Mouse (Mus musculus): Measurements from ENCODE around the gene Slc7a6. TPM values are rescaled to one million over a fixed set of nuclear protein-coding genes. Genes with fewer than 3 reads are reported as not detected.

The Slc7a6 gene
- polyA plus RNA-seq, 1 experiment from 2014 or later: 65.3 TPM

DNA sequence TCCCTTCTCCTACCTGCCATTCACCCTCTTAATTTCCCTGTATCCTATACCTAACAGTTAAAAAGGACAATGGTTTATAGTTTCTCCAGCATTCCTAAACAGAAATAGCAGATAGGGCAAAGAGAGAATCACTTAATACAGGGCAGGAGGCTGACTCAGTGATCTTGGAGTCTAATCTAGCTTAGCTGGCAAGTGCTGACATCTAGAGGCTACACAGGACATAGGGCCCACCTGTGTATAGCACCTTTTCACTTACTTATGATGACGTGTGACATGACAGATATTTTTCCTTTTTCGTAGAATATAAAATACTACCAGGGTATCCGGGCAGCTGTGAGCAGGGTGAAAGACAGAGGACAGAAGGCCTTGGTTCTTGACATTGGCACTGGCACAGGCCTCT, 51.0 kb downstream of the Slc7a6 start:
- H3K9me3 ChIP-seq (ENCODE audit: control insufficient read depth, low read length): no peaks in the 10 kb centered on the region
- H3K36me3 ChIP-seq (ENCODE audit: control insufficient read depth, insufficient read depth, low read length): peaks cover 48% of the 10 kb centered on the region
- WGBS: 96% methylated on average over 3 of the region's 3 CpGs
- H3K27me3 ChIP-seq (ENCODE audit: control insufficient read depth, insufficient read depth, low read length): no peaks in the 10 kb centered on the region
- no peak overlapping the region for H3K4me2 ChIP-seq (ENCODE audit: low read depth, low read length)
- ATAC-seq (ENCODE audit: low read depth): no peak
- no peak overlapping the region for H3K27ac ChIP-seq (ENCODE audit: low read depth, low read length)
- no peaks in the 10 kb centered on the region for H3K4me1 ChIP-seq (ENCODE audit: control insufficient read depth, insufficient read depth, low read length)
- H3K4me3 ChIP-seq (ENCODE audit: low read depth, low read length): no peak overlapping the region
- no peak overlapping the region for H3K9ac ChIP-seq (replicated peaks; ENCODE audit: low read depth, low read length)

DNA sequence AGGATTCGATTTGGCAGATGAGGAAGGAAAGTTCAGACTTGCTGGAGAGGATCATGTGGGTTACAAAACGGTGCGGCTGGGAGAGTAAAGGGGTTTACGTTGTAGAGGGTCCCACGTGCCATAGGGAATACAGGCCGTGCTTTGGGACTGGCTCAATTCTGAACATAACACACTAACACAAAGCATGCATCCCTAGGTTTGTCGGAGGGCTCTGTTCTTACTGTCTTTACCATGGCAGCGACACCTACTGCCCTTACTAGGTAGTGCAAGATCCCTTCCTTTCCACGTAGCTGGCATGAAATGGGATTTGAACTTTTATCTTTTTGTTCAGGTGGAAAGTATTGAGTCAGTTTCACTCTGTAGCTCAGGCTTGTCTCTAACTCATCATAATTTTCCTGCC, 57.9 kb downstream of the Slc7a6 start:
- WGBS: 44% methylated on average over 9 of the region's 9 CpGs

DNA sequence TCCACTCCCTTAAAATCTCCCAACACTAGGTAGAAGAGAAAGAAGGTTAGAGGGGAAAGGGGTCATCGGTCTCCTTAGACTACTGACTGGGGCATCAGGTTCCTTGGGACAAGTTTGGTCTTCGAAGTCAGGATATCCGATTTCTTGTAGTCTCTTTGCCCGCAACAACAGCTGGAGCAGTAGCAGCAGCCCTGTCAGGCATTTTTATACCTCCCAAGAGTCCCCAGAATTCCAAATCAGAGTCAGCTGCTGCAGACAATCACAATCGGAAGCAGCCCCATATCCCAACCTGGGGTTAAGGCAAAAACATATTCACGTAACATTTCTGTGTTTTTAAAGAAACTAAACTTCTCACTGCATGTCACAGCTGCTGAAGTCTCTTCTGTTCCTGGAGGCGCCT, 62.9 kb downstream of the Slc7a6 start:
- Histone ChIP-seq H3K27ac (ENCODE audit: low read depth, low read length) (no peak overlapping the region), H3K4me3 (ENCODE audit: low read depth, low read length) (no peak overlapping the region), H3K36me3 (ENCODE audit: control insufficient read depth, insufficient read depth, low read length) (peaks cover 11% of the 10 kb centered on the region), H3K4me2 (ENCODE audit: low read depth, low read length) (no peak overlapping the region), H3K27me3 (ENCODE audit: control insufficient read depth, insufficient read depth, low read length) (no peaks in the 10 kb centered on the region), H3K9me3 (ENCODE audit: control insufficient read depth, low read length) (no peaks in the 10 kb centered on the region), H3K4me1 (ENCODE audit: control insufficient read depth, insufficient read depth, low read length) (no peaks in the 10 kb centered on the region), H3K9ac (replicated peaks; ENCODE audit: low read depth, low read length) (no peak overlapping the region)
- WGBS: 82% methylated on average over 7 of the region's 7 CpGs
- ATAC-seq (ENCODE audit: low read depth): no peak

More for the DNA sequence above, 57.9 kb downstream of the Slc7a6 start:
- Histone ChIP-seq H3K27ac (ENCODE audit: low read depth, low read length) (no peak overlapping the region), H3K36me3 (ENCODE audit: control insufficient read depth, insufficient read depth, low read length) (peaks cover 26% of the 10 kb centered on the region), H3K9me3 (ENCODE audit: control insufficient read depth, low read length) (no peaks in the 10 kb centered on the region), H3K9ac (replicated peaks; ENCODE audit: low read depth, low read length) (no peak overlapping the region), H3K4me3 (ENCODE audit: low read depth, low read length) (no peak overlapping the region), H3K4me1 (ENCODE audit: control insufficient read depth, insufficient read depth, low read length) (no peaks in the 10 kb centered on the region), H3K4me2 (ENCODE audit: low read depth, low read length) (no peak overlapping the region), H3K27me3 (ENCODE audit: control insufficient read depth, insufficient read depth, low read length) (no peaks in the 10 kb centered on the region)
- no peak for ATAC-seq (ENCODE audit: low read depth)

DNA sequence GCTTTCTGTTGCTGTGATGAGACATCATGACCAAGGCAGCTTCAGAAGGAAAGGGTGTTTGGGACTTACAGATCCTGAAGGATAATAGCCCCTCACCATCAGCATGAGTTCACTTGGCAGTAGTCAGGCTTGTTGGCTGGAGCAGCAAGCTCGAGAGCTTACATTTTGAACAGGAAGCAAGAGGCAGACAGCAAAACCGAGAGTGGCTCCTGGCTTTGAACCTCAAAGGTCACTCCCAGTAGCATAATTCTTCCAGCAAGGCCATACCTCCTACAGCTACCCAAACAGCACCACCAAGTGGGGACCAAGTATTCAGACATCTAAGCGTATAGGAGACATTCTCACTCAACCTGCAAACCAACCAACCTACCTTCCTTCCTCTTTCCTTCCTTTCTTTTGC, 64.1 kb downstream of the Slc7a6 start:
- 76% methylated on average over 3 of the region's 3 CpGs for WGBS
- no peaks in the 10 kb centered on the region for H3K4me1 ChIP-seq (ENCODE audit: control insufficient read depth, insufficient read depth, low read length)
- no peak for ATAC-seq (ENCODE audit: low read depth)

DNA sequence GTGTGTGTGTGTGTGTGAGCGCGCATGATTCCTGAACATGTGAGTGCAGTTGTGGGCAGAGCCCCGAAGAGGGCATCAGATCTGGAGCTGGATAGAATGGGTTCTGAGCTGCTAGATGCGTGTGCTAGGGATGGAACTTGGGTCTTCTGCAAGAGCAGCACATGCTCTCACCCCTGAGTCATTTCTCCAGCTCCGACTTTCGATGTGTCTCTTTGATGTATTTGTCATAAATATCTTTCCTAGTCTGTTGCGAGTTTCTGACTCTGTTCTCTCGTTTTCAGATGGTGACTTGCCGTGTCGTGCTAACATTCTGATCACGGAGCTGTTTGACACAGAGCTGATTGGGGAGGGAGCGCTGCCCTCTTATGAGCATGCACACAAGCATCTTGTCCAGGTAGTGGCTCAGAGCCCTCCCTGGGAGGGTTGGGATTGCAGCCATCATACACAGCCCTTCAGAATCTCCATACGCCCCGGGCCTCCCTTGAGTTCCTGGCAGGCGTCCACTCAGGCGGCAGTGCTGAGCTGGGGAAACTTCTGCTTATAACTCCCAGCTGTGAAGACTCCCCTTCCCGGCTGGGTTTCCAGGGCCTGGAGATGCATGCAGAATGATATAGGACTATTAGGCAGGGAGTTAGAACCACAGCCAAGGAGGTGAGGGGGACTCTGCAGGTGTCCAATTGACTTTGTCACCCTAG, 66.1 kb downstream of the Slc7a6 start:
- no peak overlapping the region for H3K4me2 ChIP-seq (ENCODE audit: low read depth, low read length)
- H3K27ac ChIP-seq (ENCODE audit: low read depth, low read length): no peak overlapping the region
- H3K36me3 ChIP-seq (ENCODE audit: control insufficient read depth, insufficient read depth, low read length): no peaks in the 10 kb centered on the region; the same call in none of the 2 replicates
- no peak overlapping the region for H3K4me3 ChIP-seq (ENCODE audit: low read depth, low read length)
- no peaks in the 10 kb centered on the region for H3K9me3 ChIP-seq (ENCODE audit: control insufficient read depth, low read length)
- ATAC-seq (ENCODE audit: low read depth): no peak
- WGBS: 91% methylated on average over 17 of the region's 17 CpGs
- no peaks in the 10 kb centered on the region for H3K27me3 ChIP-seq (ENCODE audit: control insufficient read depth, insufficient read depth, low read length)
- H3K9ac ChIP-seq (replicated peaks; ENCODE audit: low read depth, low read length): no peak overlapping the region
- H3K4me1 ChIP-seq (ENCODE audit: control insufficient read depth, insufficient read depth, low read length): no peaks in the 10 kb centered on the region

More for the DNA sequence above, 64.1 kb downstream of the Slc7a6 start:
- Histone ChIP-seq H3K4me3 (ENCODE audit: low read depth, low read length) (no peak overlapping the region), H3K4me2 (ENCODE audit: low read depth, low read length) (no peak overlapping the region), H3K27ac (ENCODE audit: low read depth, low read length) (no peak overlapping the region), H3K27me3 (ENCODE audit: control insufficient read depth, insufficient read depth, low read length) (no peaks in the 10 kb centered on the region), H3K9me3 (ENCODE audit: control insufficient read depth, low read length) (no peaks in the 10 kb centered on the region), H3K9ac (replicated peaks; ENCODE audit: low read depth, low read length) (no peak overlapping the region), H3K36me3 (ENCODE audit: control insufficient read depth, insufficient read depth, low read length) (peaks cover 3% of the 10 kb centered on the region)

DNA sequence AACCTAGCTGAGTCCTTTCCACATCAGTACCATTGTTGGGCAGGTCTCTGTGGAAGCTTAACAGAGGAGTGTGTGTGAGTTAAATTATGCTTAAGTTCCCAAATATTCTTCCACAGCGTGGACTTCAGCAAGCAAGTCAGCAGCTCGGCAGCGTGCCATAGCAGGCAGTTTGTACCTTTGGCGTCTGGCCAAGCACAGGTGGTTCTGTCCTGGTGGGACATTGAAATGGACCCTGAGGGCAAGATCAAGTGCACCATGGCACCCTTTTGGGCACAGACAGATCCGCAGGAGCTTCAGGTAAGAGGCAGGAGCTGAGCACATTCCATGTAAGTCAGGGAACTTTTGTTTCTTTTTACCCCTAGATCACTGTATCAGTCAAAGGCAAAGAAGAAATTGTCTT, 68.4 kb downstream of the Slc7a6 start:
- peaks cover 8% of the 10 kb centered on the region for H3K36me3 ChIP-seq (ENCODE audit: control insufficient read depth, insufficient read depth, low read length)
- 95% methylated on average over 5 of the region's 5 CpGs for WGBS
- no peak for ATAC-seq (ENCODE audit: low read depth)

More for the DNA sequence above, 68.4 kb downstream of the Slc7a6 start:
- Histone ChIP-seq H3K9ac (replicated peaks; ENCODE audit: low read depth, low read length) (no peak overlapping the region), H3K4me1 (ENCODE audit: control insufficient read depth, insufficient read depth, low read length) (no peaks in the 10 kb centered on the region), H3K27ac (ENCODE audit: low read depth, low read length) (no peak overlapping the region), H3K4me3 (ENCODE audit: low read depth, low read length) (no peak overlapping the region), H3K27me3 (ENCODE audit: control insufficient read depth, insufficient read depth, low read length) (no peaks in the 10 kb centered on the region), H3K4me2 (ENCODE audit: low read depth, low read length) (no peak overlapping the region), H3K9me3 (ENCODE audit: control insufficient read depth, low read length) (no peaks in the 10 kb centered on the region)

Other genes starting within 250 kb of the Slc7a6 start
- 3.2 and 3.8 TPM in 2 replicates for gene Ctrl, start 235.0 kb upstream of the Slc7a6 start, polyA plus RNA-seq (2014; fragmentation: Nextera tagmentation; extraction: Ambion mirVana)
- 53.2 and 76.8 TPM in 2 replicates for gene Psmb10, start 230.4 kb upstream of the Slc7a6 start, polyA plus RNA-seq (2014; fragmentation: Nextera tagmentation; extraction: Ambion mirVana)
- 0.99 and 2.7 TPM in 2 replicates for gene Lcat, start 225.5 kb upstream of the Slc7a6 start, polyA plus RNA-seq (2014; fragmentation: Nextera tagmentation; extraction: Ambion mirVana)
- gene Slc12a4, start 202.8 kb upstream of the Slc7a6 start, polyA plus RNA-seq (2014; fragmentation: Nextera tagmentation; extraction: Ambion mirVana): 4.8 and 8.2 TPM in 2 replicates
- gene Dpep3, start 189.4 kb upstream of the Slc7a6 start, polyA plus RNA-seq (2014; fragmentation: Nextera tagmentation; extraction: Ambion mirVana): not detected in 2 replicates
- 25.6 and 33.5 TPM in 2 replicates for gene Dus2, start 177.5 kb upstream of the Slc7a6 start, polyA plus RNA-seq (2014; fragmentation: Nextera tagmentation; extraction: Ambion mirVana)
- gene Dpep2nb, start 162.9 kb upstream of the Slc7a6 start, polyA plus RNA-seq (2014; fragmentation: Nextera tagmentation; extraction: Ambion mirVana): 0.31 TPM in 1 of 2 replicates, not detected in the other
- gene Ddx28, start 157.0 kb upstream of the Slc7a6 start, polyA plus RNA-seq (2014; fragmentation: Nextera tagmentation; extraction: Ambion mirVana): 22.4 and 23.9 TPM in 2 replicates
- gene Nfatc3, start 110.0 kb upstream of the Slc7a6 start, polyA plus RNA-seq (2014; fragmentation: Nextera tagmentation; extraction: Ambion mirVana): 3.1 and 3.2 TPM in 2 replicates
- gene Esrp2, start 31.9 kb upstream of the Slc7a6 start, polyA plus RNA-seq (2014; fragmentation: Nextera tagmentation; extraction: Ambion mirVana): not detected in 2 replicates
- 5.1 and 14.6 TPM in 2 replicates for gene Pla2g15, start 18.5 kb upstream of the Slc7a6 start, polyA plus RNA-seq (2014; fragmentation: Nextera tagmentation; extraction: Ambion mirVana)
- gene Slc7a6os, start 42.1 kb downstream of the Slc7a6 start, polyA plus RNA-seq (2014; fragmentation: Nextera tagmentation; extraction: Ambion mirVana): 38.0 and 38.7 TPM in 2 replicates
- gene Prmt7, start 42.1 kb downstream of the Slc7a6 start, polyA plus RNA-seq (2014; fragmentation: Nextera tagmentation; extraction: Ambion mirVana): 65.7 and 67.8 TPM in 2 replicates
- 39.5 and 43.3 TPM in 2 replicates for gene Smpd3, start 169.1 kb downstream of the Slc7a6 start, polyA plus RNA-seq (2014; fragmentation: Nextera tagmentation; extraction: Ambion mirVana)
- gene Zfp90, start 246.5 kb downstream of the Slc7a6 start, polyA plus RNA-seq (2014; fragmentation: Nextera tagmentation; extraction: Ambion mirVana): 46.1 and 46.8 TPM in 2 replicates